Mouse (Mus musculus) embryo, embryonic 11.5 days (tissue): ENCODE data around the gene Zfp617.
"Not testable (repeated sequence)": the region's sequence is repeated elsewhere in the genome, so short reads cannot be mapped to it uniquely, and the experiment has no call there.

Experiments used
- DNase-seq: peaks from one replicate; pipeline ENCODE4 v3.0.0-alpha.2; 2012; ENCODE audit warnings: low read depth, low spot score

Gene Zfp617

DNA sequence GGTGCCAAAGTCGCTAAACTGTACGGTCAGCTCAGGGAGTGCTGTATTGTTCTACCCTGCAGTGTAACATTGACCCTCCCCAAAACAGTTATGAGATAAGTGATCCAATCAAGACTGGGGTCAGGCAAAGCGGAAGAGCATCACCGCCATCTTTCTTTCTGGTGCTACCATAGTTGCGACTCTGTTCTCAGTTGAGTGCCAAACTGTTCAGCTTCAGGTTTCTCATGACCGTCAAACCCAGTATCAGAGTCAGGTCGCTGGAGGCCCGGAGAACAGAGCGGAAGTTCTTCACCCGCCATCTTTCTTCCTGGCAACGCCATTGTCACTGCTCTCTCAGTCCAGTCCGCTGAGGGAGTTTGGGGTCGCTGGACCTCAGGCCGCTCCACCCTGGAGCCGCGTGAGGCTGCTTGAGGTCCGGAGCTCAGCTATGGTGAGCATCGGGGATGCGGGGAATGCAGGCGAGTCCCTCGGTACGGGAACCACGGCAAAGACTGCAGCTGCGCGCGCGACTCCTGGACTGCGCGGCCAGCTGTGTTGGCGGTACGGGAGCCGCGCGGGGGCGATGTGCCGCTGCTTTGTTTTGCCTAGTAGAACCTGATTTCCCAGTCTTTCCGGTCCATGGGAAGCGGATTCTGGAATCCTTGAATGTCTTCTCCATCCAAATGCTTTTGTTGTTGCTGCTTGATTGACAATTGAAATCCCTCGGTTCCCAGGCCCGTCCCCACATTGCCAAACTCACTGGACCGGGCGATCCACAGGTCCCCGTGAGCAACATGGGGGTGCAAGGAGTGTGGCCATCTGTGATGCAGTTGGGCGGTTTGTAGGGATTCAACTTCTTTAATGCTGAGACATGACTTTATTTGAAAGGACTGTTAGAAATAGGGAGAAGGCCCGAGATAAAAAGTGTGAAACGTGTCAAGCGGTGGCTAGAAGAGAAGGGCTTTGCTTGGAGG, at the start of gene Zfp617, which contains the start of gene Zfp882:
Zfp617 (plus strand) TSS at position 327 of the 953 bp plus-strand sequence.
Zfp882 (plus strand) TSS at position 300 of the 953 bp plus-strand sequence.
- DNase-seq: peak; percentile 79

- not testable (repeated sequence) for DNase-seq
Observed at GRCm38 (mm10) chr8:71861551-71861950, 46.9 kb upstream of the Zfp617 start.

GRCm38 (mm10) chr8:71862038-71862437, 46.4 kb upstream of the Zfp617 start:
- DNase-seq: not testable (repeated sequence)

DNA sequence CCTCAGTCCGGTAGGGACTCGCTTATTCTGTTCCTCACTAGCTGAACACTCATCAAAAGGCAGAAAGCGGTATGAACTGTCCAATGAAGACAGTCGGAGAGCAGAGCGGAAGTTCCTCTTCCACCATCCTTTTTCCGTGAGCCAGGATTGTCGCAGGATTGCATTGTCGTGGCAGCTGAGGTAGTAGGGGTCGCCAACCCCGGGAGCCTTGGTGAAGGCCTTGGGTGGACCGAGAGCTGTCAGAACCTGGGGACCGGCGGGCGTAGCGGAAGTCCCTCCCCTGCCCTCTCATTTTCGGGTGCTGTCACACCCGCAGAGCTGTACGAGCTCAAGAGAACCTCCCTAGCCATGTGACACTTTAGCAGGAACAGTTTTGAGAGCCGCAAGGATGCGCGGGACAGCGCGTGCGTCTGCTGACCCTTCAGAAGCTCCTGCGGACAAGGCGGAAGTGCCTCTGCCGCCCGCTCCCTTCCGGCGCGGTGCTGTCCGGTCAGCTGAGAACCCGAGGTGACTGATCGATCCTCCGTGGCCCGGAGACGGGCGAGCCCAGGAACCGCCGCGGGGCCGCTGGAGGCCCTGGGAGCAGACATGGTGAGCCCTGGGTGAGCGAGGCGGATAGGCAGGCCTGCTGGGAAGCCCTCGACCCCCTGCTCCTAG, 26.7 kb upstream of the Zfp617 start, which contains the start of gene Zfp709:
Zfp709 (plus strand) TSS at position 402 of the 657 bp plus-strand sequence.
- peak; percentile 45 for DNase-seq

DNA sequence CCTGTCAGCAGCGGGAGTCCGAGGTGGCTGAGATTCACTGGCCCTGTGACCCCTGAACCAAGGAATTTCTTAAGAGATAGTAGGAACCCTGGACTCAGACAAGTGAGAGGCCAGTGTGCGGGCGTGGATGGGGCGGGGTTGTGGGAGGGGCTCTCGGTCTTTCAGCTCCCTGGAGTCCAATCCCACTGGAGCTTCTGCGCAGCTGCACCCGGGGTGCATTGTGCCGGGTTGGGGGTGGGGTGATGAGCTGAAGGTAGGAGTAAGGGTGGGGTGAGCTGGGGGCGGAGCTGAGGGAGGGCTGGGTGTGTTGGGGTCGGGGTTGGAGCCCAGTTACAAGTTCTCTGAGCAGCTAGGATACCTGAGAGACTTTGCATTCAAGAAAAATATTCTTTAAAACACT, 7.8 kb upstream of the Zfp617 start:
- DNase-seq: not testable (repeated sequence)

DNA sequence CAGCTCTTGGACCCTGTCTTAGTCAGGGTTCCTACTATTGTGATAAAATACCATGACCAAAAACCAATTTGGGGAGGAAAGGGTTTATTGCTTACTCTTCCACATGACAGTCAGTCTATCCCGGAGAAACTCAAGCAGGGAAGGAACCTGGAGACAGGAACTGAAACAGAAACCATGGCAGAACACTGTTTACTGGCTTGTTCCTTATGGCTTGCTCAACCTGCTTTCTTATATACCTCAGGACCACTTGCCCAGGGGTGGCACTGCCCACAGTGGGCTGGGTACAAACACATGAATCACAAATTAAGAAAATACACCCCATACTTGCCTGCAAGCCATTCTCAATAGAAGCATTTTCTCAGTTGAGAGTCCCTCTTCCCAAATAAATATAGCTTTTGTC, 5.4 kb upstream of the Zfp617 start:
- not testable (repeated sequence) for DNase-seq

GRCm38 (mm10) chr8:71906809-71907208, 1.6 kb upstream of the Zfp617 start:
- no peak for DNase-seq

DNA sequence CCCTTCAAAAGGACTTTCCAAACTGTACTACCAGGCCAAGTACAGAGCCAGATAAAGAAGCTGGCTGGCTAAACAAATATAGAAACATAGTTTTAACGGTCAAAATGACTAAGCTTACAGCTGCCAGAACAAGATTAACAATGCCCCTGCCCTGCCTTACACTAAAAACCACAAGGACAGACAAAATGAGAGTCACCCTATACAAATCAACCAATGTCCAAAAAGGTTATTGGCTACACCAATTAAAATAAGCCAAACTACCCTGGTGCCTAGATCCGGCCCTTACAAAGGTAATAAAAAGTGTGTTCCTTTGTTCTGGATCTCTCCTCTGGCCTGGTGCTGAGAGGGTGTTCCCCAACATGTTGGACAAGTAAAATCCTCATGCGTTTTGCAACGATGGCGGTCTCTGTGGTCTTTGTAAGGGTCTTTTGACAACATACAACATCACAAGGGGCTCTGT, 607 bp upstream of the Zfp617 start:
- DNase-seq: no peak

DNA sequence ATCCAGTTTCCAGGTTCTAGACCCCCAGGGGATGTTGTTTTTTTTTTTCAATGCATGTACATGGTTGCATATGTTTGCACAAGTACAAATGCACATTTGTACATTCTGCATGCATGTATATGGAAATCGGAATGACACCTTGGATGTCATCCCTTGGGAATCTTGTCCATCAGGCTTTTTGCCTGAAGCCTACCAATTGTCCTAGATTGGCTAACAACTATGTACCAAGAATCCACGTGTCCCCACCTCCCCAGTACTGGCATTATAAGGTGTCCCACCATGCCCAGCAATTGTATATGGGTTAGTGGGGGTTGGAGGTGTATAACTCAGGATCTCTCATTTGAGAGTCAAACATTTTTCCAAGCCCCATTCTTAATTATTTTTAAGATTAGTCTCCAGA, 3.9 kb downstream of the Zfp617 start:
- DNase-seq: no peak

DNA sequence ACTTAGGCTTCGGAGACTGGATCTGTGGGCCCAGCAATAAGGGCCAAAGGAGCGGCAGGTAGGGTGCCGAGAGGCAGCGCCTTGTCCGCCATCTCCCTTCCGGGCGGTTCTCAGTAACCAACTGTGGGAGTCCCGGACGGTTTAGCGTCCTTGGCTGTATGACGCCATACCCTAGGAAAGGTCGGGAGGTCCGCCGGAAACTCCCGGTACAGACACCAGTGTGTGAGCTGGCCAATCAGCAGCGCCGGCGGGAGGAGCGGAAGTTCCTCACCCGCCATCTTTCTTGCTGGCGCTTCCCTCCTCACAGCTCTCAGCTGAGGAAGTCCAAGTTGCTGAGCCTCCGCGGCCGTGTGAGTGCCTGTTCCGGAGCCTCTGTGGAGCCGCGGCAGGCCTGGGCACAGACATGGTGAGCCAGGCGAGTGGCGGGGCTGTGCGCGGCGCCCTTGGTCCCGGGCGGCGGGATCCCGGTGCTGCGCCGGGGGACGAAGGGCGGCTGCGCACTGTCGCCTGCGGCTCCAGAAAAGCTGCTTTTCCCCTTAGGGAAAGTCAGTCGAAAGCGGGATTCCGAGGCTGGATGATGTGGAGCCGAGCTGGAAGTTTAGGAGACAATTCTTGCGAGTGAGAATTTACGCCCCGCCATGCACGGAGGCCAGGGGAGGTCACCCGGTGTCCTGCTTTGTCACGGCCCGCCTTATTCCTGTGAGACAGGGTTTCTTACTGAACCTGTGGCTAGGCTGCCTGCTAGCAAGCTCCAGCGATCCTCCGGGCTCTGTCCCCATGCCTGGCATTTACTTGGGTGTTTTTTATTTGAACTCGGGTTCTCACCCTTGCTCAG, 14.3 kb downstream of the Zfp617 start:
- peak; percentile 86 for DNase-seq

- no peak for DNase-seq
Observed at GRCm38 (mm10) chr8:71925791-71926190, 17.4 kb downstream of the Zfp617 start.

GRCm38 (mm10) chr8:71926551-71926950, 18.1 kb downstream of the Zfp617 start:
- no peak for DNase-seq

DNA sequence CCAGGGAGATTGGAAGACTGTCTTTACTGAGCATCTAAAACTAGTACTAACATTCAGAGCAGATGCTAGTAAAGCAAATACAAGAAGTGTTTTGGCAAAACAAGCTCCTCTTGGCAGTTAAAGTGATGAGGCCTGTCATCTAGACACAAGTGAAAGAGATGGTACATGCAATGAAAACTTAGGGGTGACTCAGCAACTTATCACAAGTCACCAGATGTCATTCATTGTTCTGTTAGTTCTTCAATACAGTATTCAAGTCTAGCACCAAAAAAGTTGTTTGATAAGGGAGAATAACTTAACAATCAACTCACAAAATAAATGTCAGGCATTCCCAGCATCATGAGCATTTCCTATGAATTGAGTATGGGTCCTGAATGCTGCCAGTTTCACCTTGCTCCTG, 19.3 kb downstream of the Zfp617 start:
- DNase-seq: no peak

- DNase-seq: not testable (repeated sequence)
Observed at GRCm38 (mm10) chr8:71938037-71938436, 29.6 kb downstream of the Zfp617 start.

DNA sequence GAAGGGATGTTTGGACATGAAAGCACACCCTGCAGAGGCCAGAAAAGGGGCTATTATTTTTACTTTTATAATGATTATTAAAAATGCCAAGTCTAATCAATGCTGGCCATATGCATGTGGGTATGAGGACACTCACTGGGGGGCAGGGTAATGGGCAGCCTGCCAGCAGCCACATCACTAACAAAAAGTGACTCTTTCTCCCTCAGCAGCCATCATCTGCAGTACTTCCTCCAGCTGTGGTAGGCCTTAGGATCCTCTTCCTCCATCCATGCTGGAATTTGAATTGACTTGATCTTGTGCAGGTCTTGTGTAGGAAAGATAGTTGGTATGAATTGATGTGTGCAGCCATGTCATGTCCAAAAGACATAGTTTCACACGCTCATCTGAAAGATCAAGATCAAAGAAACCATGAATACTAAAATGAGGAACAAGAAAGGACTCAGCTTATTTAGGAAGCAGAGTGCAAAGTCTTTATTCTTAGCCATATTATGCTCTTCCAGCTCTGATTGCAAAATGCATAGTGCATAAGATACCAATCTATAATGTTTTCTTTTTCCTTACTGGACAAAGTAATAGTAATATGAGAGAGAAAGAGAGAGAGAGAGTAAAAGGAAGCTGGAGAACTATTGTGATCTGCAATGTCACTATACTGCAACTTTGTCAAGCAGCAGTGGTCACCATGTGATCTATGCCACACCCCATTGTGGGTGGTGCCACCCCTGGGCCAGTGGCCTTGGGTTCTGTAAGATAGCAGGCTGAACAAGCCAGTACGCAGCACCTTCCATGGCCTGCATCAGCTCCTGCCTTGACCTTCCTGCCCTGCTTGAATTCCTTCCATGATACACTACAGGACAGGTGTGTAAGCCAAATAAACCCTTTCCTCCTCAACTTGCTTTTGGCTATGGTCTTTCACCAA, 32.1 kb downstream of the Zfp617 start:
- DNase-seq: no peak

- no peak for DNase-seq
Observed at GRCm38 (mm10) chr8:71941776-71942175, 33.3 kb downstream of the Zfp617 start.

DNA sequence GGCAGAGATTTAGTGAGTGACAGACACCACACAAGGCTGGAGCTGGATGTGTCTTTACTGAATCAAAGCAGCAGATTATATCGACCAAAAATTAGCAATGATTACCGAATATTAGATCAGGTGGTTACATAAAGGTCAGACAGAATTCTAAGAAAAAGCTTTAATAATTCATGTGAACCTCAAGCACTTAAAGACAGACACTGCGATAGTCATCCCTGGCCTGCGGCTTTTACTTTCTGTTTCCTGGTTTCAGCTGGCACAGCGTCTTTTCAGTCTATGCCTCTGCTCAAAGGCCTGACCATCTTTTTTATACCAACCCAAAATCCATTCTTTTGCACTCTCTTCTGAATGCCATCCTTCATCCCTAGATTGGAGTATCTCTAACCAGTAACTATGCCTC, 40.2 kb downstream of the Zfp617 start:
- no peak for DNase-seq

DNA sequence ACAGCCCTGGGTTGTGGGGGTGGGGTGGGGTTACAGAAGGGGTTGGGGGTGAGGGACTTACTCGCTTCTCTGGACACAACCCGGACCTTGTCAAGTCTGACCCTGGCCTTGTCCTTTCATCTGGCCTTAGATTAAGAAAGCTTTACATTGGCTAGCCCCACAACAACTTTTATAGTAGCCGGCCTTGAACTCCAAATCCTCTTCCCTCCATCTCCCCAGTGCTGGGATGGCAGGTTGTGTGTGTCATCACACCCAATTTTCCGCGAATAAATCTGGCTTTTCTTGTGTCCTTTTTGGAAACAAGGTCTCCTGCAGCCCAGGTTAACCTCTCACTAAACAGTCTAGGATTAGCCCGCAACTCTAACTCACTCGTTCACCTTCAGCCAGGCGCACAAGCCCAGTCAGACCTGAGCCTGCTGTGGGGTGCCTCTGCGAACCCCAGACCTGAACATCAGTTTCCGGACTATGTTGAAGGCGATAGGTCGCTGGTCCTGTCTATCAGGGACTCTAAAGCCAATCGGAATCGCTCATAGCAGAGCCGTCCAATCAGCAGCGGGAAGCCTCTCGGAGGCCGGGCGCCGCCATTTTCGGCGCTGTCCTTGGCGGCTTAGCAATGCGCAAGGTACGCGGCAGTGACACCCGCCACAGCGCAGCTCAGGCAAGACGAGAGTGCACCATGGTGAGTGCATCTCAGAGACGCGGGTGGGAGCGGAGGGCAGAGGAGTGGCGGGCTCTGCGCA, 42.2 kb downstream of the Zfp617 start, which contains the start of gene Zfp961:
Zfp961 (plus strand) TSS at position 557 of the 740 bp plus-strand sequence.
- DNase-seq: peak; percentile 97

GRCm38 (mm10) chr8:71951436-71952161, 43.2 kb downstream of the Zfp617 start:
- no peak for DNase-seq
